Mouse (Mus musculus): Measurements from ENCODE around the gene Fchsd2.
A peak's percentile ranks its signal among the peaks of the same experiment; 100 is the strongest.

The Fchsd2 gene

GRCm38 (mm10) chr7:101287820-101288219, 195.2 kb downstream of the Fchsd2 start:
- DNase-seq (ENCODE audit: low spot score in 2 of 2): no peak

- no peak for DNase-seq (ENCODE audit: low spot score in 2 of 2)
Measured at GRCm38 (mm10) chr7:101288436-101288835, 195.8 kb downstream of the Fchsd2 start.

DNA sequence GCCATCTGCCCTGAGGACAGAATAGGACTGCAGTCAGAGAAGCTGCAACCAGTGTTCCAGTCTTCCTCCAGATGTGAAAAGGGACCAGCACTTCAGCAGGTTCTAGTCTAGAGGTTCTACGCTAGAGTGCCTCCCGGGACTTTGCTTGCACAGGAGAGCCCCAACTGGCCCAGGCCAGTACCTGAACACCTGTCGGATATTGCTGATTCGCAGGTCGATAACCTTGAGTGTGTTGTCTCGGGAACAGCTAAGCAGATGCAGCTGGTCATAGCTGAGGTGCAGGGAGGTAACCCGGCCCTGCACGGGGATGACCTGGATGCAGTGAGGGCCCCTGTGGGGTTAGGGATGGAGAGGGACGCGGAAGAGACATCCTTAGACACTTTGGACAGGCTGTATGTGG, 197.7 kb downstream of the Fchsd2 start:
- no peak for DNase-seq (ENCODE audit: low spot score in 2 of 2)

GRCm38 (mm10) chr7:101291211-101291610, 198.5 kb downstream of the Fchsd2 start:
- no peak for DNase-seq (ENCODE audit: low spot score in 2 of 2)

DNA sequence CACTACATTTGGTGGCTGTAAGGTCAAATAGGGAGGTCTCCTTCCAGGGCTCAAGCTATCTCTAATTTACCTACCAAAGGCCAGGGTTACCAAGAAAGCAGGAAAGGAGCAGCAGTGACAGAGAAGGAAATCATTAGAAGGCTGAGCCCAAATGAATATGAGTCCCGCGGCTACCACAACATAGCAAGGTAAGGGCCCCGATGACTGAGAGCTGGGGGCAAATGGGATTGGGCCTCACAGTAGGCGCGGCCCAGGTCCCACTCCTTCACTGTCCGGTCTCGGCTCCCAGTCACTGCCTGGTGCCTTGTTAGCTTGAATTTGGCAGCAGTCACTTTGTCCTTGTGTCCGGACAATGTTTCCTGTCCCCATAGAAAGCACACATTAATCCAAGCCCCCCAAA, 199.0 kb downstream of the Fchsd2 start:
- no peak for DNase-seq (ENCODE audit: low spot score in 2 of 2)

GRCm38 (mm10) chr7:101292086-101292485, 199.4 kb downstream of the Fchsd2 start:
- no peak for DNase-seq (ENCODE audit: low spot score in 2 of 2)

DNA sequence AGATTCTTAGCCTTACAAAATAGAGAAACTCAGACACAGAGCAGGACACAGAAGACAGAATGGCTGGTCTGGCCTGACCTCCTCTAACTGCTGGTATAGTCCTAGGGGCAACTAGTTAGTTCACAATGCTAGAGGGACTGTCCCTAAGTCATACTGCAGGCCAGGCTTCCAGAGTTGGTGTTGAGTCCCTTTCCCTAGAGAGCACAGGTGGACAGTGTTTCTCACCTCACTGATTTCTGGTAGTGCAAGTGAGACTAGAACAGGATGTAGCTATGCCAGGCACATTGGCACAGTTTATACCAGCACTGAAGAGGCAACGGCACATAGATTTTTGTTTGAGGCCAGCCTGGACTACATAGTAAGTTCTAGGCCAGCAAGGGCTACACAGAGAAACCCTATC, 200.0 kb downstream of the Fchsd2 start:
- DNase-seq (ENCODE audit: low spot score in 2 of 2): no peak

- no peak for DNase-seq (ENCODE audit: low spot score in 2 of 2)
Measured at GRCm38 (mm10) chr7:101293138-101293537, 200.5 kb downstream of the Fchsd2 start.

GRCm38 (mm10) chr7:101293611-101294010, 200.9 kb downstream of the Fchsd2 start:
- DNase-seq (ENCODE audit: low spot score in 2 of 2): no peak

- DNase-seq (ENCODE audit: low spot score in 2 of 2): no peak
Measured at GRCm38 (mm10) chr7:101295438-101295837, 202.8 kb downstream of the Fchsd2 start.

DNA sequence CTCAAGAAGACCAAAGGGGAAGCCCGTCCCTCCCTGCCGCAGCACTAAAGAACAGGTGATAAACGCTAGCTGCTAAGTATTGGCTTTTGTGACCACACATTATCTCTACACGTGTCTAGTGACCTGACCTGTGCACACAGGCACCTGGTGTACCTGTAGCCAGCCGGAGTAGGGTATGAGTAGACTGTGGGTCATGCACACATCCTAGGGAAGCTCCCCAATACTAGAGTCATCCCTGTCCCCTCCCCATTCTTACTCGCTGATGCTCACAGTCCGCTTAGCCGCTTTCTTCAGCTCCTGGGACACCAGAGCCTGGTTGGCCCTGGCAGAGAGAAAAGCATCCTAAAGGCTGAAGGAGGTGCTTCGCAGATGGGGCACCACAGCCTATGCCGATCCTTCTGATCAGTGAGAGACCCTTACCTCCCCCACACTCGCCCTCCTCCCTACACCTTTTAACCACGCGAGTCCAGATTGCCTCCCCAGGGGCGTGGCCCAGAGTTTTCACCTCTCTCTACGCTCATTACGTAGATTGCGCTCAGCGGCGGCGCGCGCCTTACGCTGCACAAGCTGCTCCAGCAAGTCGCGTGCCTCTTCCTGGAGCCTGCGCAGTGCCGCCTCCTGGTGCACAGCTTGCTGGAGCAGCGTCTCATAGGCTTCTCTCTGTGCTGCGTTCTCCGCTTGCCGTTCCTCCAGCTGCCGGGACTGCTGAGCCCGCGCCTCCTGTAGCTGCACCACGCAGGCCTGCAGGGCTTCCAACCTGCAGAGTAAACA, 203.8 kb downstream of the Fchsd2 start:
- peak; percentile 89 to 90 for DNase-seq (ENCODE audit: low spot score in 2 of 2)

DNA sequence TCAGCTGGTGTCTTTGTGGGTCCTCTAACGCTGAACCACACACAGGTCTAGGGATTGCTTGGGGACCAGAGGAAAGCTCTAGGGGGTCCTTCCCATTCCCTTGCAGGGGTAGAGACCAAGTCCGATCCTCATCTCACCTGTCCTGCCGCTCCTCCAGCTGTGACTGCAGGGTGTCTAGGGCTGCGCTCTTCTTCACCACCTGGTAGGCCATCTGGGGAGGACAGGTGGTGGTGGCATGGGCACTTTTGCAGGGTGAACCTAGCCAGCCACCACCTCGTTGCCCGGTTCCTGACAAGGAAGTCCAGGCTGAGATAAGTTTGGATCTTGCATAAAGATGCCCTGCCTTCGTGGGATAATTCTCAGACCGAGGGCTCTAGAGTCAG, 204.4 kb downstream of the Fchsd2 start:
- DNase-seq (ENCODE audit: low spot score in 2 of 2): no peak

DNA sequence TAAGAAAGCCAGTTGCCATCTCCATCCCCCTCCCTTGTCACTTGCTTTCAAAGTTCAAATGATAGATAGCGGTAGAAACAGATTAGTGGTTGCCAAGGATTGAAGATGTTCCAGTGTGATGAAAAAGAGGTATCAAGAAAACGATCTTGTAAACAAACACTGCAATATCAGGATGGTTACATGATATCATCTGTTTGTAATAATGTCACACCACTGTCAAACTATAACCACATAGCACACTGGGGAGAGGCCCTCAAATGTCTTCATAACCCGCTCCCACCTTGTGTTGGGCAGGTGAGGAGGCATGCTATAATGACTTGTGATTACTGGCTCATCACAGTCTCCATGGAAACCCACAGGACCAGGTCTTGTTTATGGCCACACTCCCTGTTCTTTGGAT, 205.7 kb downstream of the Fchsd2 start:
- DNase-seq (ENCODE audit: low spot score in 2 of 2): no peak

- DNase-seq (ENCODE audit: low spot score in 2 of 2): peak in 1 of 2 experiments; percentile 45
Measured at GRCm38 (mm10) chr7:101301361-101301880, 208.8 kb downstream of the Fchsd2 start.

DNA sequence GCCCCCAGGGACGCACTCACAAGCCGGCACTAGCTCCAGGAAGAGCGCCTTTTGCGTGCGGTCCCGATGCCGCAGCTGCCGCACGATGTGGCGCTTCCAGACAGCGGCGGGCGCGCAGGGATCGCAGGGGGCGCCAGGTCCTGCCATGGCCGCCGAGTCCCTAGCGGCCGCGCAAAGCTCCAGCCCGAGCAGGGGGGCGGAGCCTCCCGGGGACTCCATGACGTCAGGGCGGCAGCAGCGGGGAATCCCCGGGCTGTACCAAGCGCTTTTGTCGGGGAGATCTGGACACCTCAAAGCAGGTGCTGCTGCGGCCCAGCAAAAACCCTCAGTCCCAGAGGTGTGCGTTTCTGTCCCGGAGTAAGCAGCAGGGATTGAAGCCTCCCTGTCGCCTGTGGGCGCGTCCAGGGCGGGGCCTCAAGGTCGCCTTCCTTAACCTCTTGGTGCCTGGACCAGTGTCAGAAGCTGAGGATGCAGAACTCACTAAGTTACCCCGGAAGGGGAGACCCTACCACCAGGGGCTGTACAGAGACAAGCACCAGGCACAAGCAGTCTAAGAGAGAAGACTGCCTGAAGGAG, 209.3 kb downstream of the Fchsd2 start, which contains the start of gene Atg16l2:
Atg16l2 (minus strand) TSS at position 371 of the 576 bp plus-strand sequence.
- DNase-seq (ENCODE audit: low spot score in 2 of 2): peak; percentile 87 to 90

DNA sequence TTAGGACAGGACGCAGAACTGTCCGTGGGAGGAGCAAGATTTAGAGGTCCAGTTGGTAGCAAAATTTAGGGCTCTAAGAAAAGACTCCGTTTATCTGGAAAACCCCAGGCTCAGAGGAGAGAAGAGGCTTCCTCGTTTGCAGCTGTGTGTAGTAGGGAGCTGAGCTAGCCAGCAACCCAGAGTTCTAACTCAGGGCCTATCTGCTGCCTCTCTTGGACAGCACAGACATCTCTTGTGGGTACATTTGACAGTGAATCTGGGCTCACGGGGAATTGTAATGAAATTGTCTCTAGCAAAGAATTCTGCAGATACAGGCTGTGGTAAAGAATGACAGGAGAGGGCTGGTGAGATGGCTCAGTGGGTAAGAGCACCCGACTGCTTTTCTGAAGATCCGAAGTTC, 210.0 kb downstream of the Fchsd2 start:
- no peak for DNase-seq (ENCODE audit: low spot score in 2 of 2)

- no peak for DNase-seq (ENCODE audit: low spot score in 2 of 2)
Measured at GRCm38 (mm10) chr7:101306841-101307240, 214.2 kb downstream of the Fchsd2 start.

- DNase-seq (ENCODE audit: low spot score in 2 of 2): no peak
Measured at GRCm38 (mm10) chr7:101309985-101310326, 217.3 kb downstream of the Fchsd2 start.

DNA sequence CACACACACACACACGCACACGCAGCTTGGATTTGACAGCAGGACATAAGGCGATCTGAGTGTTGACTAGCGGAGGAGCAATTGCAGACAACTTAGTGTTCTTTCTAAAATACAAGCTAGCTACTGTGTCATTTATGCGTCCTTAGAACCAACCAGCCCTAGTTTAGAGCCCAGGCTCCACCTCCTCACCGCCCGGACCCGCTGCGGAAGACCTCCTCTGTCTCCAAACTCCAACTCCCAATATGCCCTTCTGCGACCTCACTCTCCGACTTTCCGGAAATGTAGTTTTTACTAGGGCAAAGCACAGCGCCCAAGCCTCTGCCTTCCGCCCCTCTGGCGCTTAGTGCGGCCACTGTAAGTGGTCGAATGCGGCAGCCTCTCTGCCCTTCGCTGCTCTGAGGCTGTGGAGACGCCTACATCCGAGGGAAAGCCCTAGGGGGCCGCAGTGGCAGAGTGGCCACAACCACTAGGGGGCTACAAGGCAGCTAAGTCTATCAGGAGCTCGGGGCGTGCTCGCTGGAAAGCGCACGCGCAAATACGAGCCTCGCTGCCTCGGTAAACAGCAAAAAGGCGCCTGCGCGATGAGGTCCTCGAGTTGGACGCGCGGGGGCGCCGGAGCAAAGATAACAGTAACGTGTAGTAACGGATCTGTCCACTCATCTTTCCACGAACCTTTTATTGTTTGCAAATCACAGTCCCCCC, 217.8 kb downstream of the Fchsd2 start:
- peak; percentile 98 for DNase-seq (ENCODE audit: low spot score in 2 of 2)

- no peak for DNase-seq (ENCODE audit: low spot score in 2 of 2)
Measured at GRCm38 (mm10) chr7:101311061-101311460, 218.4 kb downstream of the Fchsd2 start.

DNA sequence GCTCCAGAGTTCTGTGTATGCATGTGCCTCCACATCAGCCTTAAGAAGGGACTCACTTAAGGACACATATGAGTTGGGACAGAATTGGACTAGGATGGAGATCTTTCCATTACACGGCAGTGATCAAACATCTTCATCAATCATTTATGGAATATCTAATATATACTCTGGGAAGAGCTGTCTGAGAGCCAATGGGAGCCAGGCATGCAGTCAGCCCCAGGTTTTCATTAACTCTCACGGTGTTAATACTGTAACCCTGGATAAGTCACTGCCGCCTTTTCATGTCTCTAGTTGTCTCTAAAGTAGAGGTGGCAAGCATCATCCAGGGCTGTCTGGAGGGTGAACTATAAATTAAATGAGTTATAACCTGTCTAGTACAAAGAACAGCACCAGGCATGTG, 220.4 kb downstream of the Fchsd2 start:
- no peak for DNase-seq (ENCODE audit: low spot score in 2 of 2)

GRCm38 (mm10) chr7:101314396-101314795, 221.7 kb downstream of the Fchsd2 start:
- peak; percentile 54 to 80 for DNase-seq (ENCODE audit: low spot score in 2 of 2)

GRCm38 (mm10) chr7:101315699-101316098, 223.0 kb downstream of the Fchsd2 start:
- DNase-seq (ENCODE audit: low spot score in 2 of 2): no peak

Data from right cerebral cortex, postnatal 36 days (tissue).